Mouse (Mus musculus): Measurements from ENCODE around the gene Ckmt1. TPM values are rescaled to one million over a fixed set of nuclear protein-coding genes. Genes with fewer than 3 reads are reported as not detected.

Ckmt1 gene
- polyA plus RNA-seq (2015; fragmentation: Nextera tagmentation; extraction: Ambion mirVana) = 2.4 and 4.2 TPM in 2 replicates

DNA sequence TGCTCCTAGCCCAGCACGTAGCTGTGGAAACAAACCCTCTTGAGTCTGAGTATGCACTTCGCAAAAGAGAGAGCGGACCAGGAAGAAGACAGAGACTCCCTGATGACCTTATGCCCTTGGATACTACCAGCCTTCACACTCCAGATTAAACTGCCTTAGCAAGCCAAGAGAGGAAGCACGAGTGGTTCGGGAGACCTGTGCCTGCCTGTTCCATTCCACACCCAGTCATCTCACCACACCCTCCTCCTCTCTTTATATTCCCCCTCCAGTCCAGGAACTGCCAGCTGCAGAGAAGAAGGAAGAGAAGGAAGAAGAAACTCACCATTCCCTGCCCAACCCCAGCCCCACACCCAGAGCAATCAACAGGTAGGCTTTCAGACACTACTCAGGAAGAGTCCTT is at the start of gene Ckmt1:
TSS of gene Ckmt1 (plus strand) at position 221 of the 400 bp plus-strand sequence.
- Histone ChIP-seq H3K27me3 (ENCODE audit: control insufficient read depth, insufficient read depth, low read length) (peaks cover 30% of the 10 kb centered on the region), H3K9me3 (replicated peaks; ENCODE audit: control insufficient read depth, low read length) (no peaks in the 10 kb centered on the region), H3K4me1 (ENCODE audit: control insufficient read depth, insufficient read depth, low read length) (peaks cover 13% of the 10 kb centered on the region), H3K27ac (ENCODE audit: low read length) (no peak within 1 kb of the TSS), H3K4me2 (ENCODE audit: low read depth, low read length) (peak within 1 kb of the TSS; percentile 6; the same call in 1 of the 2 replicates), H3K9ac (ENCODE audit: low read length) (no peak within 1 kb of the TSS), H3K4me3 (ENCODE audit: low read length) (no peak within 1 kb of the TSS), H3K36me3 (ENCODE audit: control insufficient read depth, insufficient read depth) (no peaks in the 10 kb centered on the region)
- ATAC-seq (replicated peaks; ENCODE audit: extremely low read depth, insufficient read depth, low FRiP score) = no peak
- 39% methylated on average over 5 of the region's 5 CpGs for WGBS

DNA sequence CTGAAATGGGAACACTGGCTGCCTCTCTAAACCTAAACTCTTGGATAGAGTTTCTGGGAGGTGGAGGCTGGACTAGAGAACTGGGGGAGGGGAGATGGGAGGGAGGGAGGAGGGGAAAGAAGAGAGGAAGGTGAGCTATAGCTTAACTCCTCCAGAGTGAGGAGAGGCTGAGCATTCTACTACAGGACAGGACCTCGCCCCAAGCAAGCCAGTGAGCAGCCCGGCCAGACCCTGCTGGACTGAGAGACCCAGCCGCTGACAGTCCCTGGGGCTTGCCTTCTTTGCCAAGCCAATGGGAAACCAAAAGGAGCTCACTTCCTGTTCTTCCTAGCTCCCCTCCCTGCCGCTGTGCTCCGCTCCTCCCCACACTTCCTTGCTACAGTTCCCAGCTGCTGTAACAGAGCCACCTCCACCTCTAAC is 48.5 kb upstream of the Ckmt1 start:
- 31% methylated on average over 5 of the region's 5 CpGs for WGBS
- Histone ChIP-seq H3K9ac (ENCODE audit: low read length) (no peak overlapping the region), H3K27ac (ENCODE audit: low read length) (0 out of 2 replicates have a peak overlapping the region, but pooled peaks have one; percentile 8), H3K4me2 (ENCODE audit: low read depth, low read length) (peak overlapping the region; percentile 42), H3K9me3 (replicated peaks; ENCODE audit: control insufficient read depth, low read length) (no peaks in the 10 kb centered on the region), H3K4me1 (ENCODE audit: control insufficient read depth, insufficient read depth, low read length) (peaks cover 3% of the 10 kb centered on the region; the same call in 1 of the 2 replicates), H3K4me3 (ENCODE audit: low read length) (peak overlapping the region; percentile 15; the same call in 1 of the 2 replicates), H3K36me3 (ENCODE audit: control insufficient read depth, insufficient read depth) (no peaks in the 10 kb centered on the region), H3K27me3 (ENCODE audit: control insufficient read depth, insufficient read depth, low read length) (no peaks in the 10 kb centered on the region)
- 0 out of 2 replicates have a peak, but pooled peaks have one; percentile 20 for ATAC-seq (replicated peaks; ENCODE audit: extremely low read depth, insufficient read depth, low FRiP score)

DNA sequence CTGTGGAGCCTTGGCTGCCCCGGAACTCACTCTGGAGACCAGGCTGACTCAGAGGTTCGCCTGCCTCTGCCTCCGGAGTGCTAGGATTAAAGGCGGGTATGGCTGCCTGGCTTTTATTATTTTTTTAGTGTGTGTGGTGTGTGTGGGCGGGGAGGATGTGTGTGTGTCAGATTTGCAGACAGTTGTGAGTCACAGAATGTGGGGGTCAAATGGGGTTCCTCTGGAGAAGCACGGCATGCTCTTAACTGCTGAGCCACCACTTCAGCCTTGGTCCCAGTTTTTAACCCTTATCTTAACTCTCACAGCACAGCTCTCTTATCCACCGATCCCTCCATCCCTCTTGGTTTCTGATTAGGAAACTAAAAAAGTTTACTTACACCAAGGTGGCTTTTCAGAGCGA is 41.2 kb upstream of the Ckmt1 start:
- no peak for ATAC-seq (replicated peaks; ENCODE audit: extremely low read depth, insufficient read depth, low FRiP score)
- no peak overlapping the region for H3K9ac ChIP-seq (ENCODE audit: low read length)
- no peak overlapping the region for H3K4me2 ChIP-seq (ENCODE audit: low read depth, low read length)
- no peaks in the 10 kb centered on the region for H3K27me3 ChIP-seq (ENCODE audit: control insufficient read depth, insufficient read depth, low read length)
- H3K4me3 ChIP-seq (ENCODE audit: low read length) = no peak overlapping the region
- no peaks in the 10 kb centered on the region for H3K4me1 ChIP-seq (ENCODE audit: control insufficient read depth, insufficient read depth, low read length)
- 55% methylated on average over 8 of the region's 8 CpGs for WGBS
- no peaks in the 10 kb centered on the region for H3K9me3 ChIP-seq (replicated peaks; ENCODE audit: control insufficient read depth, low read length)
- no peak overlapping the region for H3K27ac ChIP-seq (ENCODE audit: low read length)
- H3K36me3 ChIP-seq (ENCODE audit: control insufficient read depth, insufficient read depth) = peaks cover 1% of the 10 kb centered on the region

DNA sequence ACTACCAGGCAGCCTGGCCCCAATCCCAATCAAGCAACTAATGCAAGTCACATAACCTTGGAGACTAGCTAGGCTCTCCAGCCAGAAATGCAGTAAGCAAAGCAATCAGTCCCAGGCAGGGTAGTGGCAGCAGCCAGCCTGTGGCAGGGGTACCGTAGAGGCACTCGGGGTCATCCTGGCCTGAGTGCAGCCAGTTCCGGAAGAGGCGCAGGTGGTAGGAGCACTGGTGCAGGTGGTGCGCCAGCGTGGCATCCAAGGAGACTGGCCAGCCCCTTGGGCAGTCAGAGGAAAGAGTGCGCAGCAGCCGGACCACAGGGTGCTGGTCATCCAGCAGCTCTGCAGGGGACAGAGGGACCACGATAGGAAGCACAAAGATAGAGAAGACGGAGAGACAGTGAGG is 34.5 kb upstream of the Ckmt1 start:
- Histone ChIP-seq H3K27me3 (ENCODE audit: control insufficient read depth, insufficient read depth, low read length) (no peaks in the 10 kb centered on the region), H3K4me1 (ENCODE audit: control insufficient read depth, insufficient read depth, low read length) (peaks cover 4% of the 10 kb centered on the region; the same call in 1 of the 2 replicates), H3K36me3 (ENCODE audit: control insufficient read depth, insufficient read depth) (peaks cover 6% of the 10 kb centered on the region), H3K9me3 (replicated peaks; ENCODE audit: control insufficient read depth, low read length) (no peaks in the 10 kb centered on the region), H3K4me2 (ENCODE audit: low read depth, low read length) (no peak overlapping the region), H3K9ac (ENCODE audit: low read length) (no peak overlapping the region), H3K4me3 (ENCODE audit: low read length) (no peak overlapping the region), H3K27ac (ENCODE audit: low read length) (no peak overlapping the region)
- ATAC-seq (replicated peaks; ENCODE audit: extremely low read depth, insufficient read depth, low FRiP score) = no peak
- 88% methylated on average over 10 of the region's 10 CpGs for WGBS

DNA sequence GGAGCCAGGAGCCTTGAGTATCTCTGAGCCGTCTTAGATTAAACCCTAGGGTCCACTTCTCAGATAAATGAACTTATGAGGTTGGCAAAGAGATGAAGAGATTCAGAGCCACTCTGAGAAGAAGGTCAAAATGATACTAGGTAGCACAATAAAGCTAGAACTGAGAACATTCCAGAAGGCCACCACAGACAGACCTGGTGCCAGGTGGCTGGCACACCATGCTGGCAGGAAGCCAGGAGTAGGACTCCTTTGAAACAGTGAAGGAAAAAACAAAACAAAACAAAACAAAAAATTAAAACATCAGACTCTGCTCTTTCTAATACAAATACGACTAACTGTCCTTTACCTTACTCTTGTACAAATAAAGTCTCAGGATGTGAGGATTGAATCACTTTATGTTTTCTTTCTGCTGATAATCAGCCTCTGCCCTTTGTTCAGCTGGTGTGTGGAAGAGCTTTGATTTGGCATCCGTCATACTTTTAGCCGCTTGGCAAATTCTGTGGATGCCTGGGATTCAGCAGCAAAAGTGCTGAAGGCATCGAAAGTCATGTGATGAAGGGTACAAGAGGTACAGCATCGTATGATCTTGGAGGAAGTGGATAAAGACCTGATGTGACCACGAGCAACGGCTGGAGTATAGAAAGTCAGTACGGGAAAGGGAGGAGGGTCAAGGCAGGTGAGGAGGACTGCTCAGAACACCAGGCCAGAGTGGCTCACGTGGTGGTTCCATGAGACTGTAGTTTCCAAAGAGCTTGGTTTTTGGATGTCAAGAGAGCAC is 33.6 kb upstream of the Ckmt1 start:
- H3K27me3 ChIP-seq (ENCODE audit: control insufficient read depth, insufficient read depth, low read length) = no peaks in the 10 kb centered on the region
- peaks cover 6% of the 10 kb centered on the region for H3K36me3 ChIP-seq (ENCODE audit: control insufficient read depth, insufficient read depth)
- no peak overlapping the region for H3K27ac ChIP-seq (ENCODE audit: low read length)
- peaks cover 4% of the 10 kb centered on the region; the same call in 1 of the 2 replicates for H3K4me1 ChIP-seq (ENCODE audit: control insufficient read depth, insufficient read depth, low read length)
- ATAC-seq (replicated peaks; ENCODE audit: extremely low read depth, insufficient read depth, low FRiP score) = no peak
- no peaks in the 10 kb centered on the region for H3K9me3 ChIP-seq (replicated peaks; ENCODE audit: control insufficient read depth, low read length)
- no peak overlapping the region for H3K4me2 ChIP-seq (ENCODE audit: low read depth, low read length)
- WGBS = 52% methylated on average over 10 of the region's 10 CpGs
- no peak overlapping the region for H3K4me3 ChIP-seq (ENCODE audit: low read length)
- H3K9ac ChIP-seq (ENCODE audit: low read length) = no peak overlapping the region

DNA sequence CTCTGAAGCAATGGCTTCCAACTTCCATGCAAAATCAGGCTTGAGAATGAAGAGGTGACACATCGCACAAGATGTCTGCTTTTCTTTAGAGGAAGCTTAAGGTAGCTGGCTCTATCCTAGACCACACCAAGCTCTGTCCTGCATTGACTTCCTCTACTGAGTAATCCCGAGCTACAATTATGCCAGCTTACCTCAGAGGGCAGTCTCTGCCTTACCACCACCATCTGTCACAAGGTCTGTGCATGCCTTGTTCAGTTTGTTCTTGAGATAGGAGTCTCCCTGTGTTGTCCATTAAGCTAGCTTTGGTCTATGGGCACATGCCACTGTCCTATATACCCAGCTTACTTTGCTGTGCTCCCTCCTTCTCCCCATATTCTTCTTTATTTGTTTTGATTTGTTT is 28.0 kb upstream of the Ckmt1 start:
- H3K4me1 ChIP-seq (ENCODE audit: control insufficient read depth, insufficient read depth, low read length) = no peaks in the 10 kb centered on the region
- ATAC-seq (replicated peaks; ENCODE audit: extremely low read depth, insufficient read depth, low FRiP score) = no peak
- H3K9me3 ChIP-seq (replicated peaks; ENCODE audit: control insufficient read depth, low read length) = no peaks in the 10 kb centered on the region
- no peak overlapping the region for H3K27ac ChIP-seq (ENCODE audit: low read length)
- H3K27me3 ChIP-seq (ENCODE audit: control insufficient read depth, insufficient read depth, low read length) = no peaks in the 10 kb centered on the region
- H3K4me3 ChIP-seq (ENCODE audit: low read length) = no peak overlapping the region
- H3K9ac ChIP-seq (ENCODE audit: low read length) = no peak overlapping the region
- H3K4me2 ChIP-seq (ENCODE audit: low read depth, low read length) = no peak overlapping the region
- 90% methylated on average over 2 of the region's 2 CpGs for WGBS
- 0 out of 2 replicates have a peak, but pooled peaks cover 2% of the 10 kb centered on the region for H3K36me3 ChIP-seq (ENCODE audit: control insufficient read depth, insufficient read depth)

DNA sequence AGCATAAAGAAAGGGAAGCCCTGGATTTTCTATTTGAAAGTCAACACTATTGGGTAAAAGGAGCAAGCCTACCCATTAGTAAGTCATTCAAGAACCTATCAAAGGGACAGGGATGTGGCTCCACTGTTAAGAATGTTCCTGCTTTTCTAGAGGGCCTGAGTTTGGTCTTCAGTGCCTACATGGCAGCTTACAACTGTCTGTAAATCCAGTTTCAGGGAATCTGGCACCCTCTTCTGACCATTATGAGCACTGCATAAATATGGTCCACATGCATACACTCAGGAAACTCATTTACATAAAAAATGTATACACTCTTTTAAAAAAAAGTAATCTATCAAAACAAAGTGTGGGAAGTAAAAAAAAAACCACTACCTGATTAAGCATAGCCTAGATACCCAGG is 18.5 kb upstream of the Ckmt1 start:
- H3K27ac ChIP-seq (ENCODE audit: low read length) = no peak overlapping the region
- no peak overlapping the region for H3K4me2 ChIP-seq (ENCODE audit: low read depth, low read length)
- no peaks in the 10 kb centered on the region for H3K9me3 ChIP-seq (replicated peaks; ENCODE audit: control insufficient read depth, low read length)
- H3K4me3 ChIP-seq (ENCODE audit: low read length) = no peak overlapping the region
- H3K4me1 ChIP-seq (ENCODE audit: control insufficient read depth, insufficient read depth, low read length) = no peaks in the 10 kb centered on the region
- ATAC-seq (replicated peaks; ENCODE audit: extremely low read depth, insufficient read depth, low FRiP score) = no peak
- H3K36me3 ChIP-seq (ENCODE audit: control insufficient read depth, insufficient read depth) = no peaks in the 10 kb centered on the region; the same call in 1 of the 2 replicates
- H3K9ac ChIP-seq (ENCODE audit: low read length) = no peak overlapping the region
- H3K27me3 ChIP-seq (ENCODE audit: control insufficient read depth, insufficient read depth, low read length) = no peaks in the 10 kb centered on the region

DNA sequence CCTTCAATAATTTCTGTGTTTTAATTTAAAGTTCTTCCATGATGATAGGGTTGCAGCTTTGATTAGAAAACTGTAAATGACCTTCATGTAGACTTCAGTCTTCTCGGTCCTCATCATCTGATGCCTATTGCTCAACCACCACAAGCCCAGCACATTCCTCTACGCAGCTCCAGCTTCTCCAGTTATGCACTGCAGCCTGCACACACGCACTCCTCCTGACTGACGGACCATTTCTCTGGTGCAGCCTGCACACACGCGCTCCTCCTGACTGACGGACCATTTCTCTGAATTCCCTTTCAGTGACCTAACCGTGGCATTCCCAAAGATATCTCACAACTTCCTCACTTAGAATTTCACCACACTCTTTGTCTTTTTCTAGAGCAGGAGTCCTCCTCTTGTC is 4.4 kb upstream of the Ckmt1 start:
- no peak overlapping the region for H3K4me2 ChIP-seq (ENCODE audit: low read depth, low read length)

DNA sequence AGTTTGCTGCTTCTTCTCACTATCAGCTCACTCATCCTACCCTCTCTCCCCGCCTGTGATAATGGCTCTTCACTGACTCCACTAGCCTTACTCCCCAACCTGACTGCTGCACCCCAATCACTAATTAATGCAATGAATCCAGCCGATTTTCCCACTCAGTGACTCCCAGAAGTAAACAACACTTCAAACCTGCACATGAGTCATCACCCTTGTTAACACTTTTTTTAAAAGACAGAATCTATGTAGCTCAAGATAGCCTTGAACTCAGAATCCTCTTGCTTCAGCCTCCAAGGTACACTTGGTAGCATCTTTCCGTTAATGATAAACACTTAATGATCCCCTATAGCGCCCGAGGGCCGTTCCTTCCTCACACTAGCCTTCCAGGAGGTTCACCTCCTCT is 3.1 kb upstream of the Ckmt1 start:
- no peaks in the 10 kb centered on the region for H3K9me3 ChIP-seq (replicated peaks; ENCODE audit: control insufficient read depth, low read length)
- peak overlapping the region; percentile 41; the same call in 1 of the 2 replicates for H3K27ac ChIP-seq (ENCODE audit: low read length)
- peak overlapping the region; percentile 98 for H3K4me2 ChIP-seq (ENCODE audit: low read depth, low read length)
- peaks cover 4% of the 10 kb centered on the region for H3K36me3 ChIP-seq (ENCODE audit: control insufficient read depth, insufficient read depth)
- 2% methylated on average over 6 of the region's 6 CpGs for WGBS
- H3K27me3 ChIP-seq (ENCODE audit: control insufficient read depth, insufficient read depth, low read length) = peaks cover 25% of the 10 kb centered on the region
- H3K4me3 ChIP-seq (ENCODE audit: low read length) = peak overlapping the region; percentile 75
- peak overlapping the region; percentile 87 for H3K9ac ChIP-seq (ENCODE audit: low read length)
- peaks cover 13% of the 10 kb centered on the region for H3K4me1 ChIP-seq (ENCODE audit: control insufficient read depth, insufficient read depth, low read length)
- no peak for ATAC-seq (replicated peaks; ENCODE audit: extremely low read depth, insufficient read depth, low FRiP score)

More for the DNA sequence above, 4.4 kb upstream of the Ckmt1 start:
- no peaks in the 10 kb centered on the region for H3K9me3 ChIP-seq (replicated peaks; ENCODE audit: control insufficient read depth, low read length)
- ATAC-seq (replicated peaks; ENCODE audit: extremely low read depth, insufficient read depth, low FRiP score) = no peak
- no peak overlapping the region for H3K4me3 ChIP-seq (ENCODE audit: low read length)
- peaks cover 12% of the 10 kb centered on the region for H3K27me3 ChIP-seq (ENCODE audit: control insufficient read depth, insufficient read depth, low read length)
- no peak overlapping the region for H3K9ac ChIP-seq (ENCODE audit: low read length)
- WGBS = 27% methylated on average over 8 of the region's 8 CpGs
- peaks cover 7% of the 10 kb centered on the region for H3K36me3 ChIP-seq (ENCODE audit: control insufficient read depth, insufficient read depth)
- peaks cover 12% of the 10 kb centered on the region for H3K4me1 ChIP-seq (ENCODE audit: control insufficient read depth, insufficient read depth, low read length)
- no peak overlapping the region for H3K27ac ChIP-seq (ENCODE audit: low read length)
